Mouse (Mus musculus) gastrocnemius, adult 8-10 months (tissue): ENCODE data around the gene Grin2d. TPM values are rescaled to one million over a fixed set of nuclear protein-coding genes. Genes with fewer than 3 reads are reported as not detected.
A peak's percentile ranks its signal among the peaks of the same experiment; 100 is the strongest.
"Not testable (repeated sequence)": the region's sequence is repeated elsewhere in the genome, so short reads cannot be mapped to it uniquely, and the experiment has no call there.

ENCODE experiments used
- DNase-seq, 2 experiments: peaks; one replicate each; pipeline ENCODE4 v3.0.0; 2022; ENCODE audit warnings: low spot score in 2 of 2
- total RNA-seq, 4 experiments: library from RNA; stranded (reverse); gene quantifications; 2 replicates each; pipeline ENCODE4 v1.2.4; 2022

Gene Grin2d
- under 1 TPM in 2 of 4 experiments, not detected in 2; 0.07 to 0.11 TPM for total RNA-seq

GRCm38 (mm10) chr7:45878278-45878677, at the start of gene Grin2d:
Gene Grin2d (minus strand): TSS chr7:45878378.
- DNase-seq, result not testable (repeated sequence)

GRCm38 (mm10) chr7:45924429-45924816, 46.2 kb upstream of the Grin2d start:
- DNase-seq, result no peak

GRCm38 (mm10) chr7:45923762-45924428, 45.7 kb upstream of the Grin2d start, which contains the start of gene Ccdc114:
Gene Ccdc114 (plus strand): TSS chr7:45924072.
- peak; percentile 69 to 75 for DNase-seq

- DNase-seq, result peak; percentile 89 to 94
Observed at GRCm38 (mm10) chr7:45922928-45923761, 45.0 kb upstream of the Grin2d start.

GRCm38 (mm10) chr7:45921950-45922600, 43.9 kb upstream of the Grin2d start:
- no peak for DNase-seq

- DNase-seq, result peak; percentile 39 to 54
Observed at GRCm38 (mm10) chr7:45921242-45921621, 43.1 kb upstream of the Grin2d start, which contains the start of gene Emp3. Gene Emp3 (minus strand): TSS chr7:45921404.

GRCm38 (mm10) chr7:45920583-45921241, 42.5 kb upstream of the Grin2d start:
- no peak for DNase-seq

- DNase-seq, result no peak
Observed at GRCm38 (mm10) chr7:45919761-45920160, 41.6 kb upstream of the Grin2d start.

- DNase-seq, result no peak
Observed at GRCm38 (mm10) chr7:45919083-45919671, 41.0 kb upstream of the Grin2d start.

GRCm38 (mm10) chr7:45917926-45918325, 39.7 kb upstream of the Grin2d start:
- no peak for DNase-seq

- DNase-seq, result no peak
Observed at GRCm38 (mm10) chr7:45917004-45917704, 39.0 kb upstream of the Grin2d start.

GRCm38 (mm10) chr7:45916056-45917003, 38.2 kb upstream of the Grin2d start:
- peak; percentile 69 to 83 for DNase-seq

- DNase-seq, result no peak
Observed at GRCm38 (mm10) chr7:45915011-45915410, 36.8 kb upstream of the Grin2d start.

- no peak for DNase-seq
Observed at GRCm38 (mm10) chr7:45914067-45914466, 35.9 kb upstream of the Grin2d start.

GRCm38 (mm10) chr7:45909145-45909544, 31.0 kb upstream of the Grin2d start:
- no peak for DNase-seq

GRCm38 (mm10) chr7:45908384-45908783, 30.2 kb upstream of the Grin2d start:
- DNase-seq, result no peak

- DNase-seq, result no peak
Observed at GRCm38 (mm10) chr7:45906622-45907021, 28.4 kb upstream of the Grin2d start.

GRCm38 (mm10) chr7:45902481-45903002, 24.4 kb upstream of the Grin2d start:
- no peak for DNase-seq

GRCm38 (mm10) chr7:45901562-45901961, 23.4 kb upstream of the Grin2d start:
- no peak for DNase-seq
